Mouse (Mus musculus) embryonic facial prominence, embryonic 11.5 days (tissue): ENCODE data around the gene Shisal2b. TPM values are rescaled to one million over a fixed set of nuclear protein-coding genes. Genes with fewer than 3 reads are reported as not detected.
"Not testable (repeated sequence)": the region's sequence is repeated elsewhere in the genome, so short reads cannot be mapped to it uniquely, and the experiment has no call there.

Experiments
- ATAC-seq: fragments of 200-750 bp; cut with Nextera tagmentation; replicated peaks from 2 replicates; pipeline ENCODE4 v1.8.0; 2017; ENCODE audit warnings: low read depth; ENCODE audit not compliant: insufficient number of reproducible peaks, low FRiP score, low TSS enrichment
- DNase-seq: peaks from one replicate; pipeline ENCODE4 v3.0.0-alpha.2; 2015; ENCODE audit warnings: low spot score
- H3K27ac ChIP-seq: fragments of 300-500 bp; sonication (generic); replicated peaks from 2 replicates; pipeline ENCODE4 v1.5.1; 2014; ENCODE audit warnings: mild to moderate bottlenecking, low read depth, low read length, control low read depth
- H3K27me3 ChIP-seq: fragments of 300-500 bp; sonication (generic); 2 replicates; pipeline ENCODE4 v1.6.1; 2014; ENCODE audit warnings: mild to moderate bottlenecking, low read length, moderate library complexity, mixed read lengths; ENCODE audit not compliant: control insufficient read depth, insufficient read depth
- H3K36me3 ChIP-seq: fragments of 300-500 bp; sonication (generic); replicated peaks from 2 replicates; pipeline ENCODE4 v1.6.1; 2014; ENCODE audit warnings: low read depth, mild to moderate bottlenecking, low read length, moderate library complexity, mixed read lengths; ENCODE audit not compliant: control insufficient read depth, insufficient read depth
- H3K4me1 ChIP-seq: fragments of 300-500 bp; sonication (generic); 2 replicates; pipeline ENCODE4 v1.6.1; 2014; ENCODE audit warnings: low read length, mixed read lengths; ENCODE audit not compliant: control insufficient read depth, insufficient read depth
- H3K4me2 ChIP-seq: fragments of 300-500 bp; sonication (generic); 2 replicates; pipeline ENCODE4 v1.6.1; 2014; ENCODE audit warnings: low read depth, mild to moderate bottlenecking, control low read depth, low read length, moderate library complexity
- H3K4me3 ChIP-seq: fragments of 300-500 bp; sonication (generic); 2 replicates; pipeline ENCODE4 v1.5.1; 2014; ENCODE audit warnings: low read depth, low read length, control low read depth
- H3K9ac ChIP-seq: fragments of 300-500 bp; sonication (generic); replicated peaks from 2 replicates; pipeline ENCODE4 v1.6.1; 2014; ENCODE audit warnings: mild to moderate bottlenecking, control low read depth, low read length
- H3K9me3 ChIP-seq: fragments of 300-500 bp; sonication (generic); replicated peaks from 2 replicates; pipeline ENCODE4 v1.6.1; 2016; ENCODE audit warnings: mild to moderate bottlenecking, low read length, inconsistent platforms, mixed read lengths; ENCODE audit not compliant: control insufficient read depth
- WGBS: fragments of 180-500 bp; shearing (Covaris S2); extraction: QIAGEN DNeasy Blood & Tissue Kit; methylation state at CpG from one replicate; pipeline ENCODE4 v1.1.7; 2014; 5-methylcytosine and 5-hydroxymethylcytosine counted together
- polyA plus RNA-seq: library from polyadenylated mRNA; unstranded; fragments of >200 nt; fragmentation: Nextera tagmentation; extraction: Ambion mirVana; gene quantifications from 2 replicates; pipeline ENCODE4 v1.2.1, GENCODE M21; 2014

The Shisal2b gene
- polyA plus RNA-seq, result 0.35 and 0.47 TPM in 2 replicates

- no peaks in the 10 kb centered on the region for H3K9me3 ChIP-seq
- H3K27me3 ChIP-seq, result no peaks in the 10 kb centered on the region; the same call in none of the 2 replicates
- peak; percentile 79 for ATAC-seq
- H3K4me1 ChIP-seq, result no peaks in the 10 kb centered on the region
- peak within 1 kb of the TSS; percentile 68 for H3K9ac ChIP-seq
- H3K36me3 ChIP-seq, result no peaks in the 10 kb centered on the region
- peak; percentile 72 for DNase-seq
- peak within 1 kb of the TSS; percentile 88 for H3K4me2 ChIP-seq
- WGBS, result 3% methylated on average over 38 of the region's 38 CpGs
- peak within 1 kb of the TSS; percentile 38 for H3K4me3 ChIP-seq
- H3K27ac ChIP-seq, result no peak within 1 kb of the TSS
Observed at GRCm38 (mm10) chr13:104863127-104863979, at the start of gene Shisal2b. TSS of gene Shisal2b (minus strand) at chr13:104863893.

DNA sequence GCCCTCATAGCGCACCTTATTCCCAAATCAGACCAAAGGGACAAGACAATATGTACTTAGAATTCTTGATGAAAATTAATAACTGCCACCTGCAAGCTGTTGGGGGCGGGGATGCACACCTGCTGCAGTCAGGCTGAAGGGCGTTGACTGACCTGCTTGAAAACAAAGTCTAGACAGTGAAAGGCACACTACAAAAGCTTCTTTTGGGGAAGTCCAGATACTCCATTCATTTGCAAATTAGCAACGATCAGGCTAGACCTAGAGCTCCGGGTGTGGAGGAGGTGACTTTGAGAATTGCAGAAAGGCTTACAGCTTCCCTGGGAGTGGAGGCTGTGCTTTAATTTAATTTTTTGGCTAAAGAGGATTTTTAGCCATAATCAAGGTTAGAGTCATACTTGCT is 47.9 kb upstream of the Shisal2b start:
- not testable (repeated sequence) for H3K4me1 ChIP-seq, ATAC-seq, H3K4me3 ChIP-seq, H3K9me3 ChIP-seq, H3K27me3 ChIP-seq, H3K9ac ChIP-seq, H3K27ac ChIP-seq, H3K4me2 ChIP-seq, H3K36me3 ChIP-seq, DNase-seq
- WGBS, result 67% methylated on average over 5 of the region's 5 CpGs

GRCm38 (mm10) chr13:104911006-104911405 is 47.3 kb upstream of the Shisal2b start:
- not testable (repeated sequence) for H3K27me3 ChIP-seq, H3K4me3 ChIP-seq, ATAC-seq, DNase-seq, H3K4me2 ChIP-seq, H3K9ac ChIP-seq, H3K9me3 ChIP-seq, H3K36me3 ChIP-seq, H3K27ac ChIP-seq, H3K4me1 ChIP-seq
- WGBS, result 100% methylated on average over 1 of the region's 1 CpGs

GRCm38 (mm10) chr13:104908691-104909090 is 45.0 kb upstream of the Shisal2b start:
- Histone ChIP-seq H3K4me1 (no peaks in the 10 kb centered on the region), H3K27me3 (no peaks in the 10 kb centered on the region), H3K4me3 (no peak overlapping the region), H3K9ac (no peak overlapping the region), H3K4me2 (no peak overlapping the region), H3K27ac (no peak overlapping the region), H3K9me3 (no peaks in the 10 kb centered on the region), H3K36me3 (no peaks in the 10 kb centered on the region)
- no peak for ATAC-seq
- no peak for DNase-seq
- WGBS, result 60% methylated on average over 7 of the region's 7 CpGs

GRCm38 (mm10) chr13:104894771-104895170 is 31.1 kb upstream of the Shisal2b start:
- Histone ChIP-seq H3K9ac (no peak overlapping the region), H3K27me3 (no peaks in the 10 kb centered on the region), H3K36me3 (no peaks in the 10 kb centered on the region), H3K4me2 (no peak overlapping the region), H3K4me3 (no peak overlapping the region), H3K27ac (no peak overlapping the region), H3K9me3 (no peaks in the 10 kb centered on the region), H3K4me1 (no peaks in the 10 kb centered on the region)
- WGBS, result 88% methylated on average over 1 of the region's 1 CpGs
- ATAC-seq (no peak), DNase-seq (no peak)

- H3K27ac ChIP-seq, result no peak overlapping the region
- H3K4me2 ChIP-seq, result no peak overlapping the region
- H3K9ac ChIP-seq, result no peak overlapping the region
- no peak for ATAC-seq
- DNase-seq, result no peak
- no peak overlapping the region for H3K4me3 ChIP-seq
- H3K9me3 ChIP-seq, result no peaks in the 10 kb centered on the region
- no peaks in the 10 kb centered on the region for H3K4me1 ChIP-seq
- WGBS, result 55% methylated on average over 4 of the region's 4 CpGs
- no peaks in the 10 kb centered on the region for H3K27me3 ChIP-seq
- H3K36me3 ChIP-seq, result no peaks in the 10 kb centered on the region
Observed at GRCm38 (mm10) chr13:104892337-104892736, 28.6 kb upstream of the Shisal2b start.

DNA sequence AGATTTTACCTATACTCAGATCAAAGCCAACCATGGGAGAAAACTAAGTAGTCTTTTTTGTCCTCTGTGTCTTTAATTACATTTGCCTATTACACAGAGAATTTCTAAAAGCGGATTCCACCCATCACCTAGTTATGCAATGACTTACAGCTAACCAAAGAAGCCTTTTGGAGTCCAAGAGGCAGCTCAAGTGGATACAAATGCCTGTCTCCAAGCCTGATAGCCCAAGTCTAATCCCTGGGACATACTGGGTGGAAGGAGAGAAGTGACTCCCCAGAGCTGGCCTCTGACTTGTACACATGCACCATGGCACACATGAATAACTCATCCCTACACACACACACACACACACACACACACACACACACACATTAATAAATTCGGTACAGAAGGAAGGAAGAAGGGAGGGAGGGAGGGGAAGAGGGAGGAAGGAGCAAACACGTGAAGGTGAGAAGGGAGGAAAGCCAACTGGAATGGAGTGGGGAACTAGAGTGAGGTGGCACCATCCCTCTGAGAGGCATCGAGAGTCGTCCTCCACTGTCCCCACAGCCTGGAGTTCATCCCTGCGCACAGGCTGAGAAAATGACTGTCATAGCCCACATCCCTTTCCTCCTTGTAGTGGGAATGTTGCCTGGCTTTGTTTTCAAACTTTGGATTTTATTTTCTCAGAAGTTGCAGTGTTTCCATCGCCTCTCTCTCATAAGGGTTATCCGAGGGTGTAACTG is 22.8 kb upstream of the Shisal2b start:
- WGBS, result 71% methylated on average over 8 of the region's 8 CpGs
- ATAC-seq, result no peak
- Histone ChIP-seq H3K9me3 (no peaks in the 10 kb centered on the region), H3K27me3 (no peaks in the 10 kb centered on the region), H3K4me3 (no peak overlapping the region), H3K27ac (no peak overlapping the region), H3K9ac (no peak overlapping the region), H3K4me2 (no peak overlapping the region), H3K4me1 (no peaks in the 10 kb centered on the region), H3K36me3 (no peaks in the 10 kb centered on the region)
- no peak for DNase-seq
